8 mouse cellular contexts compared by ENCODE assay signal in the genomic region with DNA sequence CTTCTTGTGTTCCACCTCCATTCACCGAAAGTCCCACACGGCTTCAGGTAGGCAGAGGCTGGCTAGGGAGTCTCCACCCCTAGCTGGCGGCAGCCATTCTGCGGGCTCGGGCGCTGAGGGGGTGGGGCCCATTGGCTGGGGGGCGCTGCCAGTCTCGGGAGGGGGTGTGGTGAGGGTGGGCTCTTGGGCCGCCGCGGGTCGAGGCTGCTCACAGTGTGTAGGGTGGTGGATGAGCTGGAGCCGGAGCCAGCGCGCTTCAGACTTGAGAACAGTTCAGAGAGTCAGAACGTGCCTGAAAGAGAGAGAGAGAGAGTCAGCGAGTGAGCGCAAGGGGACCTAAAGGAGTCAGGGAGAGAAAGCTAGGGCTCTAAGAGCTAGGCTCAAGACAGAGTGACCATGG. TPM values are rescaled to one million over a fixed set of nuclear protein-coding genes. Genes with fewer than 3 reads are reported as not detected.
A peak's percentile ranks its signal among the peaks of the same experiment; 100 is the strongest.
DNase-seq lines count a peak whose midpoint lies in the region; ATAC-seq lines count a peak whose summit lies in the region.

No protein-coding gene starts in this region.

- no peak overlapping the region for H3K27ac ChIP-seq in embryonic facial prominence, embryonic 15.5 days (replicated peaks)

- no peaks in the 10 kb centered on the region for H3K36me3 ChIP-seq in embryonic facial prominence, embryonic 15.5 days

- no peaks in the 10 kb centered on the region for H3K9me3 ChIP-seq in embryonic facial prominence, embryonic 15.5 days (replicated peaks)

- ATAC-seq in CD4-positive, CD25-positive, alpha-beta regulatory T cell, adult 4 months: peak; percentile 75
- ATAC-seq in embryonic facial prominence, embryonic 15.5 days (ENCODE audit: insufficient number of reproducible peaks, low FRiP score, low TSS enrichment, low read depth): peak; percentile 98
- peak; percentile 98 to 99 for ATAC-seq in hematopoietic stem cell, adult 5-6 weeks (replicated peaks in 1 of 2; ENCODE audit: insufficient read depth in 1 of 2, low FRiP score in 2 of 2, low TSS enrichment in 1 of 2, low read depth in 1 of 2, poor library complexity in 2 of 2, severe bottlenecking in 2 of 2)

- H3K27me3 ChIP-seq in embryonic facial prominence, embryonic 15.5 days: no peaks in the 10 kb centered on the region

- no peaks in the 10 kb centered on the region for H3K4me1 ChIP-seq in embryonic facial prominence, embryonic 15.5 days

- H3K9ac ChIP-seq in embryonic facial prominence, embryonic 15.5 days: no peak overlapping the region

- H3K4me2 ChIP-seq in embryonic facial prominence, embryonic 15.5 days (replicated peaks): peak overlapping the region; percentile 71

- 26% methylated on average over 18 of the region's 18 CpGs for WGBS in embryonic facial prominence, embryonic 15.5 days

- DNase-seq in adrenal gland, adult 18-20 months (ENCODE audit: low spot score in 2 of 2): peak; percentile 4 to 19
- peak; percentile 29 to 46 for DNase-seq in layer of hippocampus, postnatal 10 days (ENCODE audit: low spot score in 2 of 2)
- peak; percentile 43 for DNase-seq in lung, postnatal 14 days
- DNase-seq in ovary, postnatal 36 days (ENCODE audit: low spot score): peak; percentile 73
- DNase-seq in urinary bladder, adult 18-20 months (ENCODE audit: low spot score in 2 of 2): peak; percentile 28 to 31

- peak overlapping the region; percentile 47 for H3K4me3 ChIP-seq in embryonic facial prominence, embryonic 15.5 days (replicated peaks)

RNA-seq across cellular contexts. Expression of gene Dach2, which starts 0.7 kb away (rescaled TPM):
- polyA plus RNA-seq in CD4-positive, CD25-positive, alpha-beta regulatory T cell, adult 4 months (2017; shearing (Covaris generic)): under 1 TPM in 1 of 2 experiments, not detected in 1; 0.37 TPM
- total RNA-seq in adrenal gland, adult 18-20 months (2021): under 1 TPM; 0.76 to 0.83 TPM
- polyA plus RNA-seq in embryonic facial prominence, embryonic 15.5 days (2015; fragmentation: Nextera tagmentation; extraction: Ambion mirVana): 2.0 and 2.4 TPM in 2 replicates
- total RNA-seq in hematopoietic stem cell, adult 5-6 weeks (2017): 1.6 and 1.8 TPM in 2 replicates
- 1 to 10 TPM; 2.6 to 2.7 TPM for total RNA-seq in layer of hippocampus, postnatal 10 days (2021)

Comparison
In these comparisons a context has a peak if more than half of its experiments do, and no peak if none do; other contexts are left out.
1. DNase-seq: peak in every context shown above with its lines; median percentile 73 in ovary, postnatal 36 days; 43 in lung, postnatal 14 days; 38 in layer of hippocampus, postnatal 10 days; 30 in urinary bladder, adult 18-20 months; 12 in adrenal gland, adult 18-20 months.